Mouse (Mus musculus) liver, embryonic 11.5 days (tissue): ENCODE results near the gene Helz. TPM values are rescaled to one million over a fixed set of nuclear protein-coding genes. Genes with fewer than 3 reads are reported as not detected.
"Not testable (repeated sequence)": the region's sequence is repeated elsewhere in the genome, so short reads cannot be mapped to it uniquely, and the experiment has no call there.

Experiments
- ATAC-seq: fragments of 200-750 bp; cut with Nextera tagmentation; replicated peaks from 2 replicates; pipeline ENCODE4 v1.8.0; 2017; ENCODE audit warnings: moderate number of reproducible peaks, mild to moderate bottlenecking, moderate TSS enrichment, moderate library complexity; ENCODE audit not compliant: low FRiP score
- DNase-seq: peaks from one replicate; pipeline ENCODE4 v3.0.0-alpha.2; 2017; ENCODE audit warnings: low spot score
- H3K27ac ChIP-seq: fragments of 300-500 bp; sonication (generic); 2 replicates; pipeline ENCODE4 v1.5.1; 2014; ENCODE audit warnings: mild to moderate bottlenecking, low read depth, low read length, control low read depth
- H3K27me3 ChIP-seq: fragments of 300-500 bp; sonication (generic); replicated peaks from 2 replicates; pipeline ENCODE4 v1.6.1; 2014; ENCODE audit warnings: low read length, mixed read lengths; ENCODE audit not compliant: control insufficient read depth, insufficient read depth
- H3K36me3 ChIP-seq: fragments of 300-500 bp; sonication (generic); 2 replicates; pipeline ENCODE4 v1.6.1; 2014; ENCODE audit warnings: mild to moderate bottlenecking, low read length, moderate library complexity, mixed read lengths; ENCODE audit not compliant: control insufficient read depth, insufficient read depth
- H3K4me1 ChIP-seq: fragments of 300-500 bp; sonication (generic); replicated peaks from 2 replicates; pipeline ENCODE4 v1.6.1; 2014; ENCODE audit warnings: low read length, mixed read lengths; ENCODE audit not compliant: control insufficient read depth, insufficient read depth
- H3K4me2 ChIP-seq: fragments of 300-500 bp; sonication (generic); 2 replicates; pipeline ENCODE4 v1.6.1; 2014; ENCODE audit warnings: mild to moderate bottlenecking, control low read depth, moderate library complexity
- H3K4me3 ChIP-seq: fragments of 300-500 bp; sonication (generic); 2 replicates; pipeline ENCODE4 v1.5.1; 2014; ENCODE audit warnings: low read depth, low read length, control low read depth
- H3K9ac ChIP-seq: fragments of 300-500 bp; sonication (generic); 2 replicates; pipeline ENCODE4 v1.6.1; 2014; ENCODE audit warnings: low read depth, low read length, control low read depth
- H3K9me3 ChIP-seq: fragments of 300-500 bp; sonication (generic); 2 replicates; pipeline ENCODE4 v1.6.1; 2016; ENCODE audit warnings: low read length, inconsistent platforms, mixed read lengths; ENCODE audit not compliant: control insufficient read depth
- WGBS: fragments of 180-500 bp; shearing (Covaris S2); extraction: QIAGEN DNeasy Blood & Tissue Kit; methylation state at CpG from one replicate; pipeline ENCODE4 v1.1.7; 2014; 5-methylcytosine and 5-hydroxymethylcytosine counted together
- polyA plus RNA-seq: library from polyadenylated mRNA; unstranded; fragments of >200 nt; fragmentation: Nextera tagmentation; extraction: Ambion mirVana; gene quantifications from 2 replicates; pipeline ENCODE4 v1.2.1, GENCODE M21; 2014

The Helz gene
- polyA plus RNA-seq, 1 experiment from 2014 or later = 19.9 TPM

DNA sequence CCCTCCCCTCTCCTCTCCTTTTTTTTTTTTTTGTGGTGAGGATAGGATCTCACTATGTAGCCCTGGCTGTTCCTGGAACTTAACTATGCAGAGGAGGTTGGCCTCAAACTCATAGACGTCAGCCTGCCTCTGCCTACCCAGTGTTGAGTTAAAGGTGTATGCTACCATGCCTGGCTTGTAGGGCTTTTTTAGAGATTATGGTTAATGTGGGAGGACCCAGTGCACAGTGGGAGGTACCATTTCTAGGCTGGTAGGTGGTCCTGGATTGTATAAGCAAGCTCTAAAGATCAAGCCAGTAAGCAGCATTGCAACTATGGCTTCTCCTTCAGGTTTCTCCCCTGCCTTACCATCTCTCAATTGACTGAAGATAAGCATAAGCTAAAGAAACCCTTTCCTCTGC lies 7.4 kb upstream of the Helz start:
- Histone ChIP-seq H3K4me2 (no peak overlapping the region), H3K9ac (no peak overlapping the region), H3K27ac (no peak overlapping the region), H3K4me1 (no peaks in the 10 kb centered on the region), H3K27me3 (no peaks in the 10 kb centered on the region), H3K4me3 (no peak overlapping the region), H3K9me3 (no peaks in the 10 kb centered on the region), H3K36me3 (no peaks in the 10 kb centered on the region)
- DNase-seq (no peak), ATAC-seq (no peak)
- 40% methylated on average over 1 of the region's 1 CpGs for WGBS

DNA sequence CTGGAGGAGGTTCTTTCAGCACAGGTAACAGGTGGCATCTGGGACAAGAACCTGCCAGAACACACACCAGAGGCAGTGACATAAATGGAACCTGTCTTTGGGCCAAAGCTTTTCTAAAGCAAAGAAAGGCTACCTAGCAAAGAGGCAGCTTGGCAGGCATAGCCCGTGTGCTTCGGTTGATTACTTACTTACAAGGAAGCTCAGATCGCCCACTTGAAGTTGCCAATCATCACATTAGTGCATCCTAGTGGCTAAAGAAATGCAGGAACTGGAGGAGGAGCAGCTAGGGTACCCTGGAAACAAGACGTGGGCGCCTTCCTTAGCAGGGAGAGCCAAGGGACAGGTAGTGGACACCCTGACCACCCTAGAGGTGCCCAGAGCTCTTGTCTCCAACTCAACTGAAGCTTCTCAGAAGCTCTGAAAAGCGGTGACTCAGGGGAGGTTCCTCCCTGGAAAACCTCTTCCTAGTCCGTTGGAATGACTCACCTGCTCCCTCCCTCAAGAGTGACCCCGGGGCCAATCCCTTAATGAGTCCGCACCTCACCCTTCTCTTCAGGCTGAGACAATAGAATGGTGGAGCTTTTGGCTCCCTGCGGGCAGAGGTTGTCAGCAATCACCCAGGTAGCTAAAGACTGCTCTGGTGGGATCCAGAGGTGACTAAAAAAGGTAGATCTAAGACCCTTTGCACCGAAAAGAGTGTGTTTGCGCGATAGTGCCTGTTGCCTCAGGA lies 1.8 kb upstream of the Helz start:
- no peak for ATAC-seq
- WGBS = 39% methylated on average over 13 of the region's 13 CpGs

DNA sequence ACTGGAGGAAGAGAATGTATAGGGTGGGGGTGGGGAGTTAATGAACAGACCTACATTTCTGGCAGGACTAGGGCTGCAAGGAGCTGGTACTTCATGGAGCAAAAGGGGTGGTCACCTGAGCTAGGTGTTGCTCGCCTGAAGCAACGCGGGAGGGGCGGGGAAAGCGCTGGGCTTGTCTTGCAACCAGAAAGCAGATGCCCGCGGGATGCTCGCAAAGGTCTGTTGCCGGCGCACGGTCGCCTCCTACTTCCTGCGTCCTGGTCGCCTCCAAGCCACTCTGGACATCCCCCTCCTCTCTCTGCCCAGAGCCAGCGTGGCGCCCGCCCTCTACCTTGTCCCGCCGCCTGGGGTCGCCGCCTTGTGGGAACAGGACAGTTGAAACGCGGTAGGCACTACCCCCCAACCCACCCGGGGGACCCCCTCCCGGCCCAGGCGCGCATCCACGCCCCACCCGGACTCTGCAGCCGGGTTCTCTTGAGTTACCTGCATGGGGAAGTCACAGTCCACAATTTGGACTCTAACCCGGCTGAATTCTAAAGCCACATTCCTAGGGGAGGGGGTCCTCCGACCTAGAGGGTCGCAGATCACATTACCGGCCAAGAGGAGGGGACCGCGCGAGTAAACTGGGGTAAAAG lies 946 bp upstream of the Helz start:
- peaks cover 7% of the 10 kb centered on the region; the same call in 1 of the 2 replicates for H3K36me3 ChIP-seq
- H3K9me3 ChIP-seq = no peaks in the 10 kb centered on the region
- H3K4me2 ChIP-seq = peak overlapping the region; percentile 100
- peak overlapping the region; percentile 98 for H3K4me3 ChIP-seq
- DNase-seq (peak; percentile 68), ATAC-seq (peak; percentile 13; the same call in 1 of the 2 replicates)
- H3K4me1 ChIP-seq = peaks cover 23% of the 10 kb centered on the region
- peak overlapping the region; percentile 71 for H3K9ac ChIP-seq
- peak overlapping the region; percentile 28; the same call in 1 of the 2 replicates for H3K27ac ChIP-seq
- WGBS = 0% methylated on average over 33 of the region's 37 CpGs
- H3K27me3 ChIP-seq = 0 out of 2 replicates have a peak, but pooled peaks cover 3% of the 10 kb centered on the region

More for the DNA sequence above, 1.8 kb upstream of the Helz start:
- peak overlapping the region; percentile 100; the same call in 1 of the 2 replicates for H3K4me2 ChIP-seq
- H3K4me1 ChIP-seq = peaks cover 16% of the 10 kb centered on the region
- H3K9me3 ChIP-seq = no peaks in the 10 kb centered on the region
- H3K27ac ChIP-seq = no peak overlapping the region
- peaks cover under 1% of the 10 kb centered on the region; the same call in 1 of the 2 replicates for H3K36me3 ChIP-seq
- H3K9ac ChIP-seq = no peak overlapping the region
- H3K27me3 ChIP-seq = 0 out of 2 replicates have a peak, but pooled peaks cover 3% of the 10 kb centered on the region
- no peak for DNase-seq
- H3K4me3 ChIP-seq = peak overlapping the region; percentile 98

DNA sequence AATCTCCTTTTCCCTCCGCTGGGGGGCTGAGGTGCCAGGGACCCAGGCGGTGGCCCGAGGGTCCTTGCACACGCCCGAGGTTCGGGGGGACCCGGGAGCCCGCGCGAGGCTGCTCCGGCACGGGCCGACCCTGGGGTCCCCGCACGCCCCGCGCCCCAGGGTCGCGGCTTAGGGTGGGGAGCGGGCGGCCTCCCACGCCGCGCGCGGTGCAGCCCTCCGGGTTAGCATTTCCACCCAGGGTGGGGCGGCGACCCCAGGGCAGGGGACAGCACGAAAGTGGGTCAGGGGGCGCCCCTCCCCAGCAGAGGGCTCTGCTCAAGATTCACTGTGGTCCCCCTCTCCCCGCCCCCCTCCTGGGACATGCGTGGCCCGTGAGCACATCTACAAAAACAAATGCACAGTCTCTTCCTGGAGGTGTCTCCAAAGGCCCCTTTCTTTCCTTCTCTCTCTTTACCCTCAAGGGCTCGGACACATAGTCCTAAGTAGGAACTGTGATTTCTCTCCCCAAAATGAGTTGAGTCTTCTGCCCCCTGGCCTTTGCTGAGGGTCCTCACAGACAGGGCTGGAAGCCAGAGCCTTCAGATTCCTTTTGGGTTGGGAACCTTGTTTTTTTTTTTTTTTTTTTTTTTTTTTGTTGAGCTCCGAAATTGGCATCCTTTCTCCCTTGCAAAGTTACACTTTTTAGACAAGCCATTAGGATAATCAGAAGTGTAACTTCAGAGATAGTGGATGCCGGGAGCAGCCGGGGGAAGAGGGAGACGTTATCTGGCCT lies 660 bp downstream of the Helz start:
- Histone ChIP-seq H3K4me2 (peak overlapping the region; percentile 100), H3K36me3 (peaks cover 7% of the 10 kb centered on the region; the same call in 1 of the 2 replicates), H3K27ac (peak overlapping the region; percentile 28; the same call in 1 of the 2 replicates), H3K9ac (peak overlapping the region; percentile 93), H3K9me3 (no peaks in the 10 kb centered on the region), H3K4me3 (peak overlapping the region; percentile 98), H3K4me1 (peaks cover 28% of the 10 kb centered on the region), H3K27me3 (0 out of 2 replicates have a peak, but pooled peaks cover 3% of the 10 kb centered on the region)
- DNase-seq (peak; percentile 42), ATAC-seq (peak; percentile 33)
- WGBS = 6% methylated on average over 29 of the region's 39 CpGs

DNA sequence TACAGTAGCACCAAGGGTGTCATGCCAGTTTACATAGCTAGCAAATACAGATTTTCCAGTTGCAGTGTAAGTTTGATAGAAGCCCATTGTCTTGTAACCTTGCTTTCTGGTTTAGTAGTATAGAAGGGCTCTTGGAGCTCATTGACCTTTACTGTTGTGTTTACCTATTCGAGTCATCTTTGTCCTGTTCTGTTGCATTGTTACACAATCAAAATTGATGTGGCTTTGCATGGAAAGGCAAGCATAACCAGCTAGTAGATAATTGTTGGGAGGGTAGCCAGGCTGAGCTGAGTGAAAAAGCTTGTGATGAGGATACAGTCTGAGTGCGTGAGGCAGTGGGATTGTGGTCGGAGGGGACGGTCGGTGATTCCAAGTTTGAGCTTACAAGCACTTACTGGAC lies 12.1 kb downstream of the Helz start:
- H3K27ac ChIP-seq = no peak overlapping the region
- H3K4me3 ChIP-seq = no peak overlapping the region
- no peak overlapping the region for H3K4me2 ChIP-seq
- H3K9ac ChIP-seq = no peak overlapping the region
- H3K36me3 ChIP-seq = peaks cover 14% of the 10 kb centered on the region
- no peaks in the 10 kb centered on the region for H3K9me3 ChIP-seq
- DNase-seq (no peak), ATAC-seq (no peak)
- no peaks in the 10 kb centered on the region for H3K4me1 ChIP-seq
- 95% methylated on average over 5 of the region's 5 CpGs for WGBS
- H3K27me3 ChIP-seq = no peaks in the 10 kb centered on the region

DNA sequence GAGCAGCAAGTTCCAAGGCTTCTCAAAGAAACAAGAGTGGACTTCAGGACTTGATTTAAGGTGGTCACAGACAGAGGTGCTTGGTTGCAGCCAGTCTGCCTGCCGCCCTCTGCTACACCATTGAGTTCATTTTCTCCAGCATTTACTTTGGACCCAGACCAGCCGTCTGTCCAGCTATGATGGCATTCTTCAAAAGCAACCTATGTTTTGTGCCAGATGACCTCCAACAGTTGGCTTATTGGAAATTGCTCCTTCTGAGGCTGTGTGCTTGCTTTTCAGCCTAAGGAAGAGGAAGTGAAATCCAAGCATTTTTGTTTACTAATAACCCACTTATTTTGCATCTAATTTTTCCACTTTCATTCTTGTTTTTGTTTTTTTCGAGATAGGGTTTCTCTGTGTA lies 19.7 kb downstream of the Helz start:
- Histone ChIP-seq H3K27ac (no peak overlapping the region), H3K4me2 (no peak overlapping the region), H3K9ac (no peak overlapping the region), H3K4me1 (no peaks in the 10 kb centered on the region), H3K27me3 (no peaks in the 10 kb centered on the region), H3K9me3 (no peaks in the 10 kb centered on the region), H3K4me3 (no peak overlapping the region), H3K36me3 (peaks cover 8% of the 10 kb centered on the region; the same call in 1 of the 2 replicates)
- DNase-seq (no peak), ATAC-seq (no peak)
- 93% methylated on average over 3 of the region's 3 CpGs for WGBS

DNA sequence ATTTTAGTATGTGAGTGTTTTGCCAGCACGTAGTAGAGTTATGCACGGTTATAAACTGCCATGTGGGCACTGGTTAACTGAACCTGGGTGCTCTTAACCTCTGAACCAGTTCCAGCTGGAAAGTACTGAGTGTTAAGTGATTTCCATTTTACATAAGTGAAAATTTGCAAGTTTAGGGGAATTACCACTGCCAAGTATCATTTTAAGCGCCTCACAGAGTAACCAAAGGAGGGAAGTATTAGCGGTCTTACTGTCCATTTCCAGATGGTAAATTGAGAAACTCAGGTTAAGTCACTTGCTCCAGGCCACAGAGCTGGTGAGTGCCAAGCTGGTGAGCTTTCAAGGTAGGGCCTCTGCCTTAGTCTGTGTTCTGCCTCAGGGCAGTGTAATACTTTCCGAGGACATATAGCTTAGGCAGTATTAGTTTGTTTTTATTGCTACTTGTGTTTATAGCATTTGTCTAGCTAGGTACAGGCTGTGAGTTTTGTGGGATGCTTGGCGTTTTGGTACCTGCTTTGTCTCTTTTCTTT lies 20.8 kb downstream of the Helz start:
- Histone ChIP-seq H3K27ac (no peak overlapping the region), H3K36me3 (peaks cover 8% of the 10 kb centered on the region; the same call in 1 of the 2 replicates), H3K4me1 (peaks cover 10% of the 10 kb centered on the region), H3K9ac (no peak overlapping the region), H3K4me3 (no peak overlapping the region), H3K27me3 (no peaks in the 10 kb centered on the region), H3K9me3 (no peaks in the 10 kb centered on the region), H3K4me2 (no peak overlapping the region)
- 95% methylated on average over 6 of the region's 6 CpGs for WGBS
- no peak for DNase-seq
- no peak for ATAC-seq

DNA sequence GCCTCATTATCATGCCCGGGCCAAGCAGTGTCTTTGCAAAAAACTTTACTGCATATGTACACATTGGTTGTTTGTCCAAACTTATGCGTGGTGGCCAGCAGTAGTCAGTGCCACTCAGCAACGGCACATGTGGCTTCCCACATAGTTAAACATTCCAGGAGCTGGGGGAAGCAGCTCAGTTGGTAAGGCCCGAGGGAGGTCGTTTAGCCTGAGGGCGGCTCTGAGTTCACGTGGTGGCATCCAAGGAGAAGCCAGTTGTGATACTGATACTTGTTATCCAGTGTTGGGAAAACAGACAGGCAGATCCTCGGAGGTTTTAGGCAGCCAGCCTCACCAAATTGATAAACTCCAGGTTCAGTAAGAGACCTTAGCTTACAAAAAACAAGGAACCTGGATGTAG lies 23.2 kb downstream of the Helz start:
- not testable (repeated sequence) for H3K27me3 ChIP-seq, DNase-seq, ATAC-seq, H3K4me3 ChIP-seq, H3K9ac ChIP-seq, H3K9me3 ChIP-seq, H3K4me2 ChIP-seq, H3K27ac ChIP-seq
- H3K36me3 ChIP-seq = peaks cover 18% of the 10 kb centered on the region
- peaks cover 15% of the 10 kb centered on the region for H3K4me1 ChIP-seq
- 86% methylated on average over 7 of the region's 8 CpGs for WGBS
